Comparison of ENCODE assay signal across 8 mouse cellular contexts in the genomic region with DNA sequence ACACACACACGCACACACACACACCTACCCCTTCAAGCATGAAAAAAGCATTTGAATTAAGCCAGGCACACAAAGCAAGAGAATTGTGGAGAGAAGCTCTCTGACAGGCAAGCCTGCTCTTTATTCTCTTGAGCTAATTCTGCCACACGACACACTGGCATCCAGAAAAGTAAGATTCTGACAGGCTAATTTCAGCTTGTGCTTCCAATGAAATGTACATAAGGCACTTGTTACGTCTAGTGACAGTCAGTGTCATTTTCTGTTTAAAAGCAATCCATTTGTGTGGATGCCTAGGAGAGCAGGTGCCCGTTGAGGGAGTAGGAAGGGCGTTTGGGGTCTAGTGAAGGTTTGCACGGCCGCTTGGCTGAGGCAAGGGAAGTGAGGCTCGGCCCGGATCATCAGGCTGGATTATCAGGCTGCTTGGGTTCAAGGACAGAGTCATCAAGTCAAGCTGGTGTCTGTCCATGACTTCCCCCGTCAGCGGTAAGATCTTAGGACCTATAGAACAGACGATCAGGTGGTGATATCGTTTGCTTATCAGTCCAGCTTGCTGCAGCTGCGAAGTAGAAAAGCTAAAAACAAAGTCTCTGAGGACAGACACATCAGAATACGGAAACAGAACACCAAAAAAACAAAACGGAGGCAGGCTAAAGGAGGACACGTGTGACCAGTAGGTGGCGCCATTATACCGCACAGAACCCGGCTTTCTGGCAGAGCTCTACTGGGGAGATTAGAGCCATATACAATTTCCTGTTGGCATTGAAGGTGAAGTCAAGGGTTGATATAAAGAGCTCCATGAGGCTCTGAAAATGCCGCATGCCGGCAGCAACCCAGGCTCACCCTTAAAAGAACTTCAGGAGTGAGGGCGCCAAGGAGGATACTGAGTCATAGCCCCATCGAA. TPM values are rescaled to one million over a fixed set of nuclear protein-coding genes. Genes with fewer than 3 reads are reported as not detected.
A peak's percentile ranks its signal among the peaks of the same experiment; 100 is the strongest.
DNase-seq lines count a peak whose midpoint lies in the region; ATAC-seq lines count a peak whose summit lies in the region.

No protein-coding gene starts in this region.

- peak overlapping the region; percentile 72 for H3K27ac ChIP-seq in hindbrain, embryonic 13.5 days

- no peaks in the 10 kb centered on the region for H3K9me3 ChIP-seq in hindbrain, embryonic 13.5 days

- peak; percentile 88 for ATAC-seq in hindbrain, embryonic 13.5 days (ENCODE audit: low FRiP score)

- no peaks in the 10 kb centered on the region for H3K27me3 ChIP-seq in hindbrain, embryonic 13.5 days

- peak overlapping the region; percentile 51; the same call in 1 of the 2 replicates for H3K9ac ChIP-seq in hindbrain, embryonic 13.5 days

- H3K4me2 ChIP-seq in hindbrain, embryonic 13.5 days, result peak overlapping the region; percentile 34

- 15% methylated on average over 24 of the region's 24 CpGs for WGBS in hindbrain, embryonic 13.5 days

- no peak overlapping the region for H3K4me3 ChIP-seq in hindbrain, embryonic 13.5 days

- H3K36me3 ChIP-seq in hindbrain, embryonic 13.5 days, result no peaks in the 10 kb centered on the region

- H3K4me1 ChIP-seq in hindbrain, embryonic 13.5 days (replicated peaks), result peaks cover 28% of the 10 kb centered on the region

- peak; percentile 82 for DNase-seq in MN1 (ENCODE audit: low spot score)
- peak; percentile 94 for DNase-seq in cerebellum, adult 9-10 months
- DNase-seq in frontal cortex, postnatal 14 days (ENCODE audit: low spot score in 2 of 2), result peak; percentile 77 to 82
- peak; percentile 91 for DNase-seq in layer of hippocampus, postnatal 14 days (ENCODE audit: low spot score in 2 of 2)
- peak; percentile 84 for DNase-seq in lung, postnatal 10 days
- peak; percentile 90 for DNase-seq in retina, embryonic 14.5 days (ENCODE audit: low spot score)
- DNase-seq in thymus, postnatal 4 days, result peak; percentile 90

RNA-seq across cellular contexts. Expression of gene 1700010I14Rik, which starts 43.4 kb away (rescaled TPM):
- polyA plus RNA-seq in hindbrain, embryonic 13.5 days (2015; fragmentation: Nextera tagmentation; extraction: Ambion mirVana), result 2.5 and 3.3 TPM in 2 replicates
- 1 to 10 TPM; 1.5 to 2.5 TPM for total RNA-seq in layer of hippocampus, postnatal 14 days (2021)
